Mouse (Mus musculus) adrenal gland, adult 10 weeks (tissue): ENCODE measurements around the gene Gm14399. TPM values are rescaled to one million over a fixed set of nuclear protein-coding genes. Genes with fewer than 3 reads are reported as not detected.

Experiments
- polyA plus RNA-seq: library from polyadenylated mRNA; stranded (reverse); fragments of 350-450 nt; fragmentation: Illumina TruSeq; extraction: RNeasy Lipid Tissue Mini Kit (QIAGEN cat#74804); gene quantifications from one replicate; pipeline ENCODE4 v1.2.3, GENCODE M21; 2014; ENCODE audit warnings: low read depth, low replicate concordance

Gm14399 gene
- 74.4 TPM for polyA plus RNA-seq

DNA sequence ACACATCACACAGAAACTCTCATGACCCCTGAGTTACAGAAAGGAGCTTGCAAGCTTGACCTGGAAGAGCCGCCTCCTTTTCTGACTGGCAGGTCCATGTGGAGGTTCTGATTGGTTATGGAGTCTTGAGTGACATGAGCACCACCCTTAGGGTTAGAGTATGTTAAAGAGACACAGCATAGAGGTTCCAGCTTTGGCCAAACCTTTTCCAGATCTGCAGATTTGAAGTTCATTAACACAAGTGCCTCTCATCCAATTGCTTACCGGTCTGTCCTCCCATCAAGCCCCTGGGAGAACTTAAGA lies at the start of gene Gm14399:
TSS of gene Gm14399 (minus strand) at position 20 of the 303 bp plus-strand sequence.

DNA sequence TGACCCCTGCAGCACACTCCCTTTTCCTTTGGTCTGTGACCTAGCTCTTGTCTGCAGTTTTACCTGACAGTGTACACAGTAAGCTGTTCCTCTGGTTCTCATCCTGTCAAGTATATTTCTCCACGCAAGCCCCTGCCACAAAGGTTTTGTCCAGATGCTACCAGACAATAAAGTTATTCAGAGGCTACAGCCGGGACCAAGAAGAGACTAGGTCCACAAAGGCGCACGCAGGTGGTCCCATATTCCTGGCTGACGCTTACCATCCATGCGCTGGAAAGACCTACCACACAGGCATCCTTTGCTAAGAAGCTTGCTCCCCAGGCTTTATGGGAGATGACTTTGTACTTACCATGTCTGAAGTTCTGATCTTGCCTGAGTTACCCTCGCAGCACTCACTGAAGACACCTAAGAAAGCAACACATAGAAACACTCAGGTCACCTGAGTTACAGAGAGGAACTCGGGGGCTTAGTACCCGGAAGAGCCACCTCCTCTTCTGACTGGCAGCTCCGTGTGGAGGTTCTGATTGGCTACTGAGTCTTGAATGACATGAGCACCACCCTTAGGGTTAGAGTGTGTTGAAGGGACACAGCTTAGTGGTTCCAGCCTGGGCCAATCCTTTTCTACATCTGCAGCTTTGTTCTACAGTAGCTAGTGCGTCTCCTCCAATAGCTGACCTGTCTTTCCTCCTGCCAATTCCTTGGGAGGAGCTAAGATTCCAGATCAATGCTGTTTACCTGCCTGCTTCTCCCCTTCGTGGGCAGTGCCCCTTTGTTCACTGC lies 33.8 kb upstream of the Gm14399 start, which contains the start of gene Gm14443:
TSS of gene Gm14443 (minus strand) at position 471 of the 780 bp plus-strand sequence.

Other genes with a start within 250 kb of the Gm14399 start
- 0.87 TPM for gene Gm14444, start 131.8 kb downstream of the Gm14399 start, polyA plus RNA-seq
- gene Gm14393, start 74.2 kb downstream of the Gm14399 start, polyA plus RNA-seq, result 16.6 TPM
- 3.4 TPM for gene Gm14443, start 33.9 kb upstream of the Gm14399 start, polyA plus RNA-seq
- 19.4 TPM for gene Gm14391, start 64.9 kb upstream of the Gm14399 start, polyA plus RNA-seq
- 68.7 TPM for gene Gm14440, start 133.1 kb upstream of the Gm14399 start, polyA plus RNA-seq
- gene Gm4631, start 196.2 kb upstream of the Gm14399 start, polyA plus RNA-seq, result 114 TPM
- 44.7 TPM for gene Zfp968, start 230.4 kb upstream of the Gm14399 start, polyA plus RNA-seq